Mouse (Mus musculus): Measurements from ENCODE around the gene Igsf8.
A peak's percentile ranks its signal among the peaks of the same experiment; 100 is the strongest.
"Not testable (repeated sequence)": the region's sequence is repeated elsewhere in the genome, so short reads cannot be mapped to it uniquely, and the experiment has no call there.

Igsf8 gene

GRCm38 (mm10) chr1:172261477-172262078 is at the start of gene Igsf8:
Gene Igsf8, plus strand, starts transcription at chr1:172261641.
- no peak for DNase-seq

- no peak for DNase-seq
Observed at GRCm38 (mm10) chr1:172212776-172213175, 48.7 kb upstream of the Igsf8 start.

- no peak for DNase-seq
Observed at GRCm38 (mm10) chr1:172213771-172214170, 47.7 kb upstream of the Igsf8 start.

GRCm38 (mm10) chr1:172214748-172215147 is 46.7 kb upstream of the Igsf8 start:
- no peak for DNase-seq

GRCm38 (mm10) chr1:172217148-172217547 is 44.3 kb upstream of the Igsf8 start:
- peak; percentile 91 to 93 for DNase-seq

- no peak for DNase-seq
Observed at GRCm38 (mm10) chr1:172218164-172218910, 43.1 kb upstream of the Igsf8 start.

- no peak for DNase-seq
Observed at GRCm38 (mm10) chr1:172219451-172220406, 41.7 kb upstream of the Igsf8 start, which contains the start of gene Casq1. Gene Casq1, minus strand, starts transcription at chr1:172219868.

GRCm38 (mm10) chr1:172220414-172220813 is 41.0 kb upstream of the Igsf8 start:
- DNase-seq = peak; percentile 81 to 85

- DNase-seq = peak in 1 of 2 experiments; percentile 27
Observed at GRCm38 (mm10) chr1:172221297-172222063, 40.0 kb upstream of the Igsf8 start.

GRCm38 (mm10) chr1:172228209-172228608 is 33.2 kb upstream of the Igsf8 start:
- no peak for DNase-seq

GRCm38 (mm10) chr1:172229215-172229614 is 32.2 kb upstream of the Igsf8 start:
- DNase-seq = no peak

- DNase-seq = no peak
Observed at GRCm38 (mm10) chr1:172240945-172241708, 20.3 kb upstream of the Igsf8 start.

- peak; percentile 60 to 87 for DNase-seq
Observed at GRCm38 (mm10) chr1:172242401-172242800, 19.0 kb upstream of the Igsf8 start.

GRCm38 (mm10) chr1:172243547-172244205 is 17.8 kb upstream of the Igsf8 start:
- peak; percentile 50 to 52 for DNase-seq

GRCm38 (mm10) chr1:172244645-172245044 is 16.8 kb upstream of the Igsf8 start:
- DNase-seq = not testable (repeated sequence)

- DNase-seq = no peak
Observed at GRCm38 (mm10) chr1:172247216-172247615, 14.2 kb upstream of the Igsf8 start.

- DNase-seq = peak; percentile 34 to 49
Observed at GRCm38 (mm10) chr1:172247679-172248078, 13.8 kb upstream of the Igsf8 start.

- no peak for DNase-seq
Observed at GRCm38 (mm10) chr1:172258314-172258713, 3.1 kb upstream of the Igsf8 start, which contains the start of gene Atp1a4. Gene Atp1a4, minus strand, starts transcription at chr1:172258414.

GRCm38 (mm10) chr1:172271208-172271607 is 9.8 kb downstream of the Igsf8 start:
- DNase-seq = no peak

GRCm38 (mm10) chr1:172271765-172272164 is 10.3 kb downstream of the Igsf8 start:
- DNase-seq = no peak

GRCm38 (mm10) chr1:172273386-172273785 is 11.9 kb downstream of the Igsf8 start:
- DNase-seq = no peak
